Mouse (Mus musculus) left cerebral cortex, adult 8-10 months (tissue): ENCODE results near the gene Cysltr2. TPM values are rescaled to one million over a fixed set of nuclear protein-coding genes. Genes with fewer than 3 reads are reported as not detected.

Source experiments
- DNase-seq, 2 experiments: peaks; one replicate each; pipeline ENCODE4 v3.0.0; 2022; ENCODE audit warnings: low spot score in 2 of 2
- total RNA-seq, 4 experiments: library from RNA; stranded (reverse); gene quantifications; 2 replicates each; pipeline ENCODE4 v1.2.4; 2022

Gene Cysltr2
- total RNA-seq, 4 experiments from 2014 or later, result 0.52 to 1.2 TPM; not detected in 2

DNA sequence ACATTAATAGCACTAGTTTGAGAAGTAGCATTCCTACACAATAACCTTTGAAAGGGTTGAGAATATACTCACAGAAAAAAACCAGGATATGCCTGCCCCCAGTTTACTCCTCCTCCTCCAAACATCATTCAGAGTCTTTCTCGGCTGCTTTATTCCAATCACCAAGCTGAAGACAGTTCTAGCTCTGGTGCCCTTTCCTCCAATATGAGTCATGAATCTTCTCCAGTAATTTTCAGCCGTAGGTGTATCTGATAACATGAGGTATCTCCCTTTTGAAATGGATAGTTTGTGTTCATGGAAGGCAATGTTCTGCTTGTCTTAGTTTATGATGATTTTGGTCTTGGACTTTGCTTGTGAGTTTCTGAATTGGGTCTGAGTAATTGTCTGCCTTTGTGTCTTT lies 62.9 kb downstream of the Cysltr2 start:
- no peak for DNase-seq

DNA sequence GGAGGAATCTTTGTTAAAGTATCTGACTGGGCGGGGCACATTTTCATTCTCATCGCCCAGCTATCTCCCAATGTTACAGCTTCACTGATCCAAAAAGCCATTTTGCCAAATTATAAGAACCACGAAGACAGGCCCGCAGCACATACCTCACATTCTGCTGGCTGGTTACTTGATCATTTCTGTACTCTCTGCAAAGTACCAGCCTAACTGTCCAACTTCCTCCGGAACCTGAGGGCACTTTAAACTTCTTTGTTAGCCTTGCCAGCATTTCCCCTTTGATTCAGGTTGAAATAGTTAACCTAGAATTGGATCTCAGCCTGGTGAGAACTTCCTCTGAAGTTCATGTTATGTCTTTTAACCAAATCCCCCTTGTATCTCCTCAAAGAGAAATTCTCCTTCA lies 63.8 kb downstream of the Cysltr2 start:
- no peak for DNase-seq

- peak; percentile 67 to 84 for DNase-seq
These were observed 65.5 kb downstream of the Cysltr2 start for GRCm38 (mm10) chr14:72983456-72983855.

DNA sequence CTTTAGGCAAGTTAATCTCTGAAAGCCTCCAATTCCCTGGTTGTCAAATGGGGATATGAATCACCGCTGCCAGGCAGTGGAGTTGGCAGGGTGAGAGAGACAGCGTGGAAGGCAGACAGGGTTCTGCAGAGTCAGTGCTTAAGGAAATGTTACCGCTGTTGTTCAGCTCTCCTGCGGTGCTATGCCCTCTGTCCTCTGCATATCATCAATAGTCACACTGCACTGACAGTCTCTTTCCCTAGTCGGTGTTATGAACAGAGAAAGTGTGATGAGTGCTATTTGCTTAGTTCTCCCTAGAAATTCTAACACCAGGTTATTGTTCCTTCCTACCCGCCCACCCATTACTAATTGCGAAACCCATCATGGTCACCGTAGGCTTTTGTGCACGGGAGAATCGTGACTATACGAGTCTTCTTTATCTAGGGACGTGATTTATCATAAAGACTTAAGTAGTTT lies 65.9 kb downstream of the Cysltr2 start:
- peak in 1 of 2 experiments; percentile 9 for DNase-seq

DNA sequence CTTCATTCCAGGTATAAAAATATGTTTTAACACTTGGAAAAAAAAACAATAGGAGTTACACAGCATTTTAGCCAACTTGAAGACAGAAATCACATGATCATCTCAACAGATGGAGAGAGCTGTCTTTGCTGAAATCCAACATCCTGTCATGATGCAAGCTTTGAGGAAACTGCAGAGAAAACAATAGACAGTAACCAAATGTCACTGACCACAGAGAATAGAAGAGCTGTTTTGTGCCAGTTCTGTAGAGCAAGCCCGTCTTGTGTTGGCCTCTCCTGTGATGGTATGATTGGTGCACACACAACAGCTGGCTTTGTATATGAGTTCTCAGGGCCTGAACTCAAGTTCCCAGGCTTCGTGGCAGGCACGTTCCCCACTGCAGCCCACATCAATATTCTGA lies 68.2 kb downstream of the Cysltr2 start:
- no peak for DNase-seq

DNA sequence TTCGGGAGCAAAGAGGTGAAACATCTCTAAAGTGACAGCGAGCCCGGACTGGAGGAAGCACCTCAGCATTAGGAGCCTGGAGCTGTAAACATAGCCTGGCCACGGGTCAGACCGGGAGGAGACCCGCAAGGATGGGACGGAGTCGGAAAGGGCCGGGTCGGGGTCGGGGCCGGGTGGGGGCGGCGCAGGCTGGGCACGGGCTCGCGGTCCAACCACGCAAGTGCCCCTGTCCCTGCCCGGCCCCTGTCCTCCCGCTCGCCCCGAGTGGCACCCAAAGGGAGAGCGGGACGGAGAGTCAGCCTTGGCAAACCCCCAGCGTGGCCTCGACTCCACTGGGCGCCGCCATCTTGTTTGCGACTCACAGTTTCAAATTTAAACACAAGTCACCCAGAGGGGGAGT lies 68.8 kb downstream of the Cysltr2 start:
- DNase-seq, result no peak

DNA sequence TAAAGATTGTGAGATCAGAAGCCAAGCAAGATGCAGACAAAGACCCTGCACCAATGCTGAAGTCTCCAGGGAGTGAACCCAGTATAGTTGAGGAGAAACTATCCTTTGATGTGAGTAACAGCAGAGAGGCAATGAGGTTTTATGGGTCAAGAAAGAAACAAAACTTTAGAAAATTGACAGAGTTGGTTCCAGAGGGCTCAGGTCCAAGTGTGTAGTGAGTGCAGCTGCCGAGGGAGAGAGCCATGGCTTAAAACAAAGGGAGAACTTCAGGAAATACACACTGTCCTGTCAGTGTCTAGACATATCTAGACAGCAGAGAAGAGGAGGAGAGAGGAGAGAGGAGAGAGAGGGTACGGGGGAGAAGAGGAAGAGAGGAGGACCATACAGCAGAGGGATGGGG lies 72.8 kb downstream of the Cysltr2 start:
- DNase-seq, result no peak

Other genes with a start within 250 kb of the Cysltr2 start
- 10 to 100 TPM; 19.7 to 25.8 (median 23.6) TPM for gene Rcbtb2, start 73.9 kb upstream of the Cysltr2 start, total RNA-seq
- 1 to 10 TPM; 1.3 to 1.8 (median 1.4) TPM for gene Lpar6, start 188.8 kb upstream of the Cysltr2 start, total RNA-seq